Mouse (Mus musculus) G1E (cell line): ENCODE measurements around the gene Eya4.

Source experiments
- CTCF ChIP-seq: IDR thresholded peaks from 2 replicates; pipeline ENCODE4 v1.5.1; 2012; ENCODE audit warnings: low read depth, low read length, inconsistent platforms, mixed read lengths
- GATA1 ChIP-seq: IDR thresholded peaks from 2 replicates; pipeline ENCODE4 v1.6.1; 2012; ENCODE audit warnings: borderline replicate concordance, low read length, inconsistent platforms, mixed read lengths
- GATA2 ChIP-seq: IDR thresholded peaks from 2 replicates; pipeline ENCODE4 v1.6.1; 2012; ENCODE audit warnings: low read depth, low read length, inconsistent platforms, borderline replicate concordance
- POLR2AphosphoS5 ChIP-seq: IDR thresholded peaks from 2 replicates; pipeline ENCODE4 v1.6.1; 2012; ENCODE audit warnings: low read depth, low read length, inconsistent platforms; ENCODE audit not compliant: insufficient replicate concordance

DNA sequence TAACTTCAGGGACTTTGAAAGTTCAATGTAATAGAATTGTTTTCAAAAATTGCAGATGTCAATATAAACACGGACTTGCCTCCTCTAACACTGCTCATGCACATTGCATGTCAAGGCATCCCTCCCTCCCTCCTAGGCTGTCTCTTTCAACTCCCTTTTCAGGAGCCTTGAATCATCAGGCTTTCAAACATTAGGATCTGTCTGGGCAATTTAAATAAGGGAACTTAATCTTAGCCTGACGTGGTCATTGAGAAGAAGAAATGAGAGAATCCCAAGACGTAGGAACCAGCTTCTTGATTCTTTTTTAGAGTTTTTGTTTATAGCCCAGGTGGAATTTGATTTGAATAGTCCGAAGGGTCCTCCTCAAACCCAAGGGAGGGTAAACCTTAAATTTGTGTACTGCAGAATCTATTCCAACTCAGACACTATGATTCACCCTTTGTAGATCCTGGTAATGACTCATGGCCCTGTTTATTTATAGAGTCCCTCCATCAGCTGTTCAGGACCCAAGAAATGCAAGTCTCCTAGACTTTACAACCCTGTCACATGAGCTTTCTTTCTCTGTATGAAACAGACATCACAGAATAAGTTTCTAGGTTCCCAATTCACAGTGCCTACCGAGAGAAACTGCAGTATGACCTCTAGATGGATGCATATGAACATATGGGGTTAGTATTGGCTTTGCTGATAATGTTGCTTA is 173.1 kb downstream of the Eya4 start:
- no peak for TF ChIP-seq CTCF
- TF ChIP-seq GATA1, result no peak
- TF ChIP-seq GATA2, result no peak
- TF ChIP-seq POLR2AphosphoS5, result no peak
